ENCODE assay signal across 21 mouse cellular contexts in the genomic region with DNA sequence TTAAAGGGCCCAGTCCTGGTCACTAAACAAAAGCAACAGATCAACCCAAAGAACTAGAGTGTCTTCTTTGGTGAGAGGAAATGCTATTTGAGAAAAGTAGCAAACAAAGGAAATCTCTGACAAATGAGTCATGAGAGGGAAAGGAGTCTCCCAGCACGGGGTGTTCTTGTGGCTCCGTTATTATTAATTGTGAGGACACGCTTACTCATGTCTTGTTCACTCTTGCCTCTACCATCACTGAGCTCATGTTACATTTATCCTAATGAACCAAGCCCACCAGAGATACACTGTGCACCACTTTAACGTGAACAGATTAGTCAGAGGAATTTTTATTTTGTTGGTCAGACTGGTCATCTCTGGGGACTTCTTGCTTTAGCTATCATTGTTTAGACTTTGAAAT.
DNase-seq lines count a peak whose midpoint lies in the region; ATAC-seq and TF ChIP-seq lines count a peak whose summit lies in the region.
"Had no signal": no experiment of that assay in that cellular context is flagged by ENCODE, and none has a peak within 500 bp of the region (broad histone marks: within the 10 kb centered on the region; RNA-seq: fewer than 3 reads in every experiment).

No protein-coding gene starts in this region.

- H3K79me2 ChIP-seq in C2C12 (ENCODE audit: control insufficient read depth, insufficient read depth): no peaks in the 10 kb centered on the region

- no peak overlapping the region for H3K4me3 ChIP-seq in C2C12 (ENCODE audit: insufficient read depth, poor library complexity, severe bottlenecking)
- no peak overlapping the region for H3K4me3 ChIP-seq in kidney, embryonic 15.5 days (replicated peaks)
- H3K4me3 ChIP-seq: embryonic facial prominence, embryonic 15.5 days; forebrain, embryonic 15.5 days; heart, embryonic 13.5 days; hindbrain, embryonic 12.5 days had no signal

- H3K9me3 ChIP-seq in kidney, embryonic 15.5 days (replicated peaks): no peaks in the 10 kb centered on the region
- H3K9me3 ChIP-seq: embryonic facial prominence, embryonic 15.5 days; forebrain, embryonic 15.5 days; heart, embryonic 13.5 days; hindbrain, embryonic 12.5 days had no signal

- no peak for TF ChIP-seq CTCF in C2C12 (IDR thresholded peaks at IDR 0.05; ENCODE audit: control insufficient read depth, insufficient read depth, insufficient read length)

- peak; percentile 3 for DNase-seq in heart, adult 8-10 months (ENCODE audit: low spot score)
- no peak for DNase-seq in heart, postnatal 10 days
- DNase-seq in R1 (ENCODE audit: low read depth, low spot score) (peak; percentile 2), adipocyte (ENCODE audit: low spot score) (no peak)
- no peak for DNase-seq in cerebellum, adult 8-10 months
- DNase-seq: adrenal gland, postnatal 14 days; B cell, adult 2 months; cerebellum, adult 11-12 months; cerebellum, adult 9-11 months; cerebellum, postnatal 36 days; gastrocnemius, postnatal 25 days; heart, postnatal 4 days had no signal

- no peak overlapping the region for H3K4me2 ChIP-seq in kidney, embryonic 15.5 days
- H3K4me2 ChIP-seq: embryonic facial prominence, embryonic 15.5 days; forebrain, embryonic 15.5 days; heart, embryonic 13.5 days; hindbrain, embryonic 12.5 days had no signal

- no peaks in the 10 kb centered on the region for H3K27me3 ChIP-seq in C2C12 (ENCODE audit: control insufficient read depth, insufficient read depth, insufficient read length)
- H3K27me3 ChIP-seq in kidney, embryonic 15.5 days: no peaks in the 10 kb centered on the region
- H3K27me3 ChIP-seq: embryonic facial prominence, embryonic 15.5 days; forebrain, embryonic 15.5 days; heart, embryonic 13.5 days; hindbrain, embryonic 12.5 days had no signal

- H3K9ac ChIP-seq in kidney, embryonic 15.5 days: no peak overlapping the region
- H3K9ac ChIP-seq: embryonic facial prominence, embryonic 15.5 days; forebrain, embryonic 15.5 days; heart, embryonic 13.5 days; hindbrain, embryonic 12.5 days had no signal

- H3K36me3 ChIP-seq in C2C12 (ENCODE audit: control insufficient read depth, insufficient read depth): no peaks in the 10 kb centered on the region
- no peaks in the 10 kb centered on the region for H3K36me3 ChIP-seq in kidney, embryonic 15.5 days
- H3K36me3 ChIP-seq: embryonic facial prominence, embryonic 15.5 days; forebrain, embryonic 15.5 days; heart, embryonic 13.5 days; hindbrain, embryonic 12.5 days had no signal

- intact Hi-C loops in heart, postnatal 10 days (cut with DNase I): loop anchor here (2.0 kb wide), 1 partner anchor 773 kb away; no protein-coding TSS in a partner anchor

- no peak overlapping the region for H3K27ac ChIP-seq in kidney, embryonic 15.5 days
- H3K27ac ChIP-seq: embryonic facial prominence, embryonic 15.5 days; forebrain, embryonic 15.5 days; heart, embryonic 13.5 days; hindbrain, embryonic 12.5 days had no signal

- no peak overlapping the region for H3ac ChIP-seq in C2C12 (ENCODE audit: control insufficient read depth, insufficient read length, low read depth)

- 67% methylated on average over 4 of the region's 4 CpGs for WGBS in kidney, embryonic 15.5 days

- H3K4me1 ChIP-seq in kidney, embryonic 15.5 days: peaks cover 6% of the 10 kb centered on the region; the same call in 1 of the 2 replicates

- ATAC-seq in kidney, embryonic 15.5 days (replicated peaks; ENCODE audit: low FRiP score): no peak
- ATAC-seq: forebrain, embryonic 15.5 days; hindbrain, embryonic 16.5 days; inflammation-experienced regulatory T-cells, adult 6 months; intestine, postnatal 0 days had no signal

- no peaks in the 10 kb centered on the region for H3K79me3 ChIP-seq in C2C12 (ENCODE audit: low read depth)

TF ChIP-seq in C2C12, 6 proteins besides CTCF, POLR2A, EP300 and RAD21:
- TF ChIP-seq MAX (IDR thresholded peaks at IDR 0.05): peak; percentile 84
- TF ChIP-seq USF1 (IDR thresholded peaks at IDR 0.05; ENCODE audit: low read depth): no peak
- no peak for TF ChIP-seq MYOD1 (IDR thresholded peaks at IDR 0.05; ENCODE audit: control insufficient read depth, insufficient read length, low read depth)
- TF ChIP-seq MYOG (IDR thresholded peaks at IDR 0.05; ENCODE audit: control insufficient read depth, extremely low read depth, insufficient read length): no peak
- TF ChIP-seq FOSL1 (IDR thresholded peaks at IDR 0.05; ENCODE audit: insufficient read depth, low read length, poor library complexity, severe bottlenecking): peak; percentile 81
- TF ChIP-seq CEBPB (IDR thresholded peaks at IDR 0.05; ENCODE audit: low read depth): no peak

Comparison
In these comparisons a context has a peak if more than half of its experiments do, and no peak if none do; other contexts are left out.
1. DNase-seq: peak in heart, adult 8-10 months (single experiment) and R1 (single experiment); none in heart, postnatal 10 days (0 of 2), adipocyte (single experiment) and cerebellum, adult 8-10 months (single experiment).